Mouse (Mus musculus): ENCODE measurements around the gene Taf1b.
"Not testable (repeated sequence)": the region's sequence is repeated elsewhere in the genome, so short reads cannot be mapped to it uniquely, and the experiment has no call there.

Taf1b gene

GRCm38 (mm10) chr12:24498150-24498840 is at the start of gene Taf1b:
Gene Taf1b (plus strand): TSS chr12:24498359.
- peak; percentile 49 to 78 for DNase-seq (ENCODE audit: low read depth in 1 of 2, low spot score in 2 of 2)

- DNase-seq (ENCODE audit: low read depth in 1 of 2, low spot score in 2 of 2) = no peak
Measured at GRCm38 (mm10) chr12:24460406-24460805, 37.8 kb upstream of the Taf1b start.

GRCm38 (mm10) chr12:24462121-24462520 is 36.0 kb upstream of the Taf1b start:
- DNase-seq (ENCODE audit: low read depth in 1 of 2, low spot score in 2 of 2) = not testable (repeated sequence)

GRCm38 (mm10) chr12:24463490-24463889 is 34.7 kb upstream of the Taf1b start:
- not testable (repeated sequence) for DNase-seq (ENCODE audit: low read depth in 1 of 2, low spot score in 2 of 2)

- no peak for DNase-seq (ENCODE audit: low read depth in 1 of 2, low spot score in 2 of 2)
Measured at GRCm38 (mm10) chr12:24468966-24469365, 29.2 kb upstream of the Taf1b start.

- no peak for DNase-seq (ENCODE audit: low read depth in 1 of 2, low spot score in 2 of 2)
Measured at GRCm38 (mm10) chr12:24470943-24471342, 27.2 kb upstream of the Taf1b start.

GRCm38 (mm10) chr12:24473221-24473620 is 24.9 kb upstream of the Taf1b start:
- no peak for DNase-seq (ENCODE audit: low read depth in 1 of 2, low spot score in 2 of 2)

GRCm38 (mm10) chr12:24484930-24485329 is 13.2 kb upstream of the Taf1b start:
- DNase-seq (ENCODE audit: low read depth in 1 of 2, low spot score in 2 of 2) = no peak

- no peak for DNase-seq (ENCODE audit: low read depth in 1 of 2, low spot score in 2 of 2)
Measured at GRCm38 (mm10) chr12:24486882-24487281, 11.3 kb upstream of the Taf1b start.

GRCm38 (mm10) chr12:24492507-24492906 is 5.7 kb upstream of the Taf1b start:
- DNase-seq (ENCODE audit: low read depth in 1 of 2, low spot score in 2 of 2) = not testable (repeated sequence)

GRCm38 (mm10) chr12:24493011-24493410 is 5.1 kb upstream of the Taf1b start:
- DNase-seq (ENCODE audit: low read depth in 1 of 2, low spot score in 2 of 2) = no peak

- DNase-seq (ENCODE audit: low read depth in 1 of 2, low spot score in 2 of 2) = no peak
Measured at GRCm38 (mm10) chr12:24493412-24493811, 4.7 kb upstream of the Taf1b start.

GRCm38 (mm10) chr12:24494791-24495190 is 3.4 kb upstream of the Taf1b start:
- DNase-seq (ENCODE audit: low read depth in 1 of 2, low spot score in 2 of 2) = not testable (repeated sequence)

GRCm38 (mm10) chr12:24498841-24499485 is 804 bp downstream of the Taf1b start:
- DNase-seq (ENCODE audit: low read depth in 1 of 2, low spot score in 2 of 2) = not testable (repeated sequence)

- no peak for DNase-seq (ENCODE audit: low read depth in 1 of 2, low spot score in 2 of 2)
Measured at GRCm38 (mm10) chr12:24517118-24517517, 19.0 kb downstream of the Taf1b start.

- no peak for DNase-seq (ENCODE audit: low read depth in 1 of 2, low spot score in 2 of 2)
Measured at GRCm38 (mm10) chr12:24521076-24521475, 22.9 kb downstream of the Taf1b start.

GRCm38 (mm10) chr12:24525065-24525464 is 26.9 kb downstream of the Taf1b start:
- not testable (repeated sequence) for DNase-seq (ENCODE audit: low read depth in 1 of 2, low spot score in 2 of 2)

- DNase-seq (ENCODE audit: low read depth in 1 of 2, low spot score in 2 of 2) = no peak
Measured at GRCm38 (mm10) chr12:24536390-24536789, 38.2 kb downstream of the Taf1b start.

- no peak for DNase-seq (ENCODE audit: low read depth in 1 of 2, low spot score in 2 of 2)
Measured at GRCm38 (mm10) chr12:24537201-24537600, 39.0 kb downstream of the Taf1b start.

GRCm38 (mm10) chr12:24537965-24538364 is 39.8 kb downstream of the Taf1b start:
- DNase-seq (ENCODE audit: low read depth in 1 of 2, low spot score in 2 of 2) = no peak

GRCm38 (mm10) chr12:24541426-24542154 is 43.4 kb downstream of the Taf1b start:
- DNase-seq (ENCODE audit: low read depth in 1 of 2, low spot score in 2 of 2) = no peak

GRCm38 (mm10) chr12:24547686-24548085 is 49.5 kb downstream of the Taf1b start:
- no peak for DNase-seq (ENCODE audit: low read depth in 1 of 2, low spot score in 2 of 2)
